Mouse (Mus musculus) midbrain, embryonic 12.5 days (tissue): Measurements from ENCODE around the gene Rgcc. TPM values are rescaled to one million over a fixed set of nuclear protein-coding genes. Genes with fewer than 3 reads are reported as not detected.

Source experiments
- ATAC-seq: fragments of 200-750 bp; cut with Nextera tagmentation; 2 replicates; pipeline ENCODE4 v1.8.0; 2017; ENCODE audit warnings: low read depth, moderate TSS enrichment, moderate library complexity; ENCODE audit not compliant: low FRiP score
- H3K27ac ChIP-seq: fragments of 300-500 bp; sonication (generic); replicated peaks from 2 replicates; pipeline ENCODE4 v1.5.1; 2016; ENCODE audit warnings: mild to moderate bottlenecking
- H3K27me3 ChIP-seq: fragments of 300-500 bp; sonication (generic); 2 replicates; pipeline ENCODE4 v1.6.1; 2016; ENCODE audit warnings: mild to moderate bottlenecking
- H3K36me3 ChIP-seq: fragments of 300-500 bp; sonication (generic); 2 replicates; pipeline ENCODE4 v1.6.1; 2016
- H3K4me1 ChIP-seq: fragments of 300-500 bp; sonication (generic); 2 replicates; pipeline ENCODE4 v1.6.1; 2016
- H3K4me2 ChIP-seq: fragments of 300-500 bp; sonication (generic); replicated peaks from 2 replicates; pipeline ENCODE4 v1.6.1; 2016; ENCODE audit warnings: mild to moderate bottlenecking, moderate library complexity
- H3K4me3 ChIP-seq: fragments of 300-500 bp; sonication (generic); 2 replicates; pipeline ENCODE4 v1.5.1; 2016; ENCODE audit warnings: mild to moderate bottlenecking
- H3K9ac ChIP-seq: fragments of 300-500 bp; sonication (generic); replicated peaks from 2 replicates; pipeline ENCODE4 v1.6.1; 2016; ENCODE audit warnings: mild to moderate bottlenecking, moderate library complexity
- H3K9me3 ChIP-seq: fragments of 300-500 bp; sonication (generic); 2 replicates; pipeline ENCODE4 v1.6.1; 2016; ENCODE audit warnings: mild to moderate bottlenecking
- WGBS: fragments of 180-500 bp; shearing (Covaris S2); methylation state at CpG from one replicate; pipeline ENCODE4 v1.1.7; 2016; 5-methylcytosine and 5-hydroxymethylcytosine counted together
- polyA plus RNA-seq: library from polyadenylated mRNA; unstranded; fragments of >200 nt; fragmentation: Nextera tagmentation; extraction: Ambion mirVana; gene quantifications from 2 replicates; pipeline ENCODE4 v1.2.1, GENCODE M21; 2016

Rgcc gene
- polyA plus RNA-seq, 1 experiment from 2014 or later: 17.2 TPM

- Histone ChIP-seq H3K9me3 (no peaks in the 10 kb centered on the region), H3K27me3 (peaks cover 16% of the 10 kb centered on the region), H3K4me1 (peaks cover 19% of the 10 kb centered on the region), H3K9ac (no peak overlapping the region), H3K4me3 (no peak overlapping the region), H3K36me3 (no peaks in the 10 kb centered on the region), H3K27ac (no peak overlapping the region), H3K4me2 (no peak overlapping the region)
- no peak for ATAC-seq
- WGBS: 93% methylated on average over 7 of the region's 7 CpGs
These were observed 14.1 kb downstream of the Rgcc start for GRCm38 (mm10) chr14:79287251-79287863.

- H3K36me3 ChIP-seq: no peaks in the 10 kb centered on the region
- no peak overlapping the region for H3K4me3 ChIP-seq
- peaks cover 12% of the 10 kb centered on the region for H3K27me3 ChIP-seq
- H3K27ac ChIP-seq: no peak overlapping the region
- no peaks in the 10 kb centered on the region for H3K9me3 ChIP-seq
- H3K4me2 ChIP-seq: no peak overlapping the region
- H3K9ac ChIP-seq: no peak overlapping the region
- ATAC-seq: no peak
- WGBS: 97% methylated on average over 5 of the region's 5 CpGs
- peaks cover 11% of the 10 kb centered on the region for H3K4me1 ChIP-seq
These were observed 15.9 kb downstream of the Rgcc start for GRCm38 (mm10) chr14:79285549-79285948.

DNA sequence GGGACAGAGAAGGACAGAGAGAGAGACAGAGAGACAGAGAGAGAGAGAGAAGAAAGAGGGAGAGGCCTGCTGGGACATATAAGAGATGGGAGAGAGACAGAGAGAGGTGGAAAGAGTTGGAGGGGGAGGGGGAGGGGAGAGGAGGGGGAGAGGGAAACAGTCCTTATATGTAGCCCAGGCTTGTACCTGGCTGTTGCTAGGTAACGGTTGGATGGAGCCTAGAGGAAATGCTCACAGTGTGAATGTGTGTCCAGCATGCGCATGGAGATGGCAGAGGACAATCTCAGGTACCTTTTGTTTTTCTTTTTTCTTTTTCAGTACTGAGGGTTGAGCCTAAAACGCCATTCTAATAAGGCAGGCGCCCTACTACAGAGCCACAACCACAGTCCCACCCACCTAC lies 16.8 kb downstream of the Rgcc start:
- ATAC-seq: no peak
- Histone ChIP-seq H3K9me3 (no peaks in the 10 kb centered on the region), H3K4me2 (no peak overlapping the region), H3K4me1 (peaks cover 2% of the 10 kb centered on the region; the same call in 1 of the 2 replicates), H3K9ac (no peak overlapping the region), H3K36me3 (no peaks in the 10 kb centered on the region), H3K27ac (no peak overlapping the region), H3K4me3 (no peak overlapping the region), H3K27me3 (peaks cover 2% of the 10 kb centered on the region; the same call in 1 of the 2 replicates)
- 84% methylated on average over 4 of the region's 4 CpGs for WGBS

DNA sequence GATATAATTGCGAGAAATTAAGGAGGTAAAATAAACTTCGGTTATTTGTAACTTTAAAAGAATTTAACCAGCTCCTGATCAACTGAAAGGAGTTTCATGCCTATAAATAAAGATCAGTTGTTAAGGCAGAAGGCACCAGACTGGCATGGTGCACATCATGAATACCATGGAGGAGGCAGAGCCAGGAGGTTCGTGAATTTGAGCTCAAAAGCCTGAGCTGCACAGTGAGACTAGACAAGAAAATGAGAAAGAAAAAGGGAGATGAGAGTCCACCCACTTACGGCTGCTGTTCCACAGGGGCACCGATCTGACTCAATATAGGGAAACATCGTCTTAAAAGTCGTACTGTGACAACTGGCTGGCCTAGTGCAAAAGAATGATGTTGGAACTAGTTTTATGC lies 17.5 kb downstream of the Rgcc start:
- whole genome bisulfite sequencing: 93% methylated on average over 7 of the region's 7 CpGs

GRCm38 (mm10) chr14:79281894-79282553 lies 19.4 kb downstream of the Rgcc start:
- Histone ChIP-seq H3K4me1 (0 out of 2 replicates have a peak, but pooled peaks cover 8% of the 10 kb centered on the region), H3K36me3 (no peaks in the 10 kb centered on the region), H3K27me3 (no peaks in the 10 kb centered on the region), H3K9me3 (no peaks in the 10 kb centered on the region), H3K9ac (no peak overlapping the region), H3K27ac (no peak overlapping the region), H3K4me3 (no peak overlapping the region), H3K4me2 (no peak overlapping the region)
- whole genome bisulfite sequencing: 86% methylated on average over 9 of the region's 9 CpGs
- no peak for ATAC-seq

More for the DNA sequence above, 17.5 kb downstream of the Rgcc start:
- H3K4me2 ChIP-seq: no peak overlapping the region
- H3K27me3 ChIP-seq: no peaks in the 10 kb centered on the region
- H3K27ac ChIP-seq: no peak overlapping the region
- no peak overlapping the region for H3K9ac ChIP-seq
- H3K9me3 ChIP-seq: no peaks in the 10 kb centered on the region
- no peaks in the 10 kb centered on the region for H3K36me3 ChIP-seq
- no peaks in the 10 kb centered on the region for H3K4me1 ChIP-seq
- H3K4me3 ChIP-seq: no peak overlapping the region
- ATAC-seq: no peak

GRCm38 (mm10) chr14:79280456-79280855 lies 21.0 kb downstream of the Rgcc start:
- Histone ChIP-seq H3K36me3 (no peaks in the 10 kb centered on the region), H3K4me2 (no peak overlapping the region), H3K4me1 (peaks cover 14% of the 10 kb centered on the region), H3K27ac (no peak overlapping the region), H3K9ac (no peak overlapping the region), H3K27me3 (no peaks in the 10 kb centered on the region), H3K9me3 (no peaks in the 10 kb centered on the region), H3K4me3 (no peak overlapping the region)
- 86% methylated on average over 9 of the region's 9 CpGs for WGBS
- ATAC-seq: no peak

GRCm38 (mm10) chr14:79279494-79279893 lies 22.0 kb downstream of the Rgcc start:
- no peak overlapping the region for H3K4me2 ChIP-seq
- H3K4me3 ChIP-seq: no peak overlapping the region
- no peaks in the 10 kb centered on the region for H3K9me3 ChIP-seq
- 88% methylated on average over 1 of the region's 1 CpGs for WGBS
- no peaks in the 10 kb centered on the region for H3K36me3 ChIP-seq
- ATAC-seq: no peak
- H3K9ac ChIP-seq: no peak overlapping the region
- peaks cover 16% of the 10 kb centered on the region for H3K4me1 ChIP-seq
- H3K27ac ChIP-seq: no peak overlapping the region
- H3K27me3 ChIP-seq: no peaks in the 10 kb centered on the region

DNA sequence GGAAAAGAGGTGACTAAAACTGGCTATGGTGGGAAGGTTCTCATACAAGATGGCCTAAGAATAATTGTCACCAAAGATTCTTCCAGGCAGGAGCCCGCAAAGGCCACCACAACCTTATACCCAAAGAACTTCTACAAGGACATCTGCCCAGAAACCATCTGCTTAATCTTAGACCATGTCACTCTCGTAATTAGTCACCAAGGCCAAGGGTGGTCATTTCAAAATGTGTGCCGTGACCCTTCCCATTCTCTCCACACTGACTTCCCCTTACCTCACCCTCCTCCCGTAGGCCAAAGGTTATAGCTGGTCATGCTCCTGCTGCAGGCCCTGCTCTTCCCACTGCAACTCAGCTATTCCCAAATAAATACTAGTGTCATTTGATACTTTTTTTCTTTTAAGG lies 22.5 kb downstream of the Rgcc start:
- Histone ChIP-seq H3K9ac (no peak overlapping the region), H3K9me3 (no peaks in the 10 kb centered on the region), H3K36me3 (no peaks in the 10 kb centered on the region), H3K4me2 (no peak overlapping the region), H3K4me1 (peaks cover 19% of the 10 kb centered on the region), H3K27ac (no peak overlapping the region), H3K27me3 (no peaks in the 10 kb centered on the region), H3K4me3 (no peak overlapping the region)
- WGBS: 85% methylated on average over 4 of the region's 4 CpGs
- ATAC-seq: no peak

DNA sequence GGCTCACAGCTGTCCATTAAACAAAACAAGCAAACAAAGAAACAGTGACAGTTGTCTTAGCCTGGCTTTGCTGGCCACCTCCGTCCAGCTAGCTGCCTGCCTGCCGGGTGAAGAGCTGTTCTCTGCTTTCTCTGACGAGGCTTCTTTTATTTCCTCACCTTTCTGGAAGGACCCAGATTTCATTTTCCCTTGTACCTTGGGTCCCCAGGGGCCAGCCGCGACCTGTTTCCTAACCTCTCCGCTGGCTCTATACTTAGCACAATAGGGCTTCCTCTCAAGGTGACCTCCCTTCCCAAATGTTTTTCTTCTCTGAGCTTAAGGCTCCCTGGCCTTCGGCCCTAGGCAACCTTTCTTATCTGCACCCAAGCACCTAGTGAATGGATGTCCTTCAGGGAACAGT lies 23.5 kb downstream of the Rgcc start:
- Histone ChIP-seq H3K4me3 (no peak overlapping the region), H3K4me1 (peaks cover 25% of the 10 kb centered on the region), H3K4me2 (no peak overlapping the region), H3K27me3 (no peaks in the 10 kb centered on the region), H3K9me3 (no peaks in the 10 kb centered on the region), H3K9ac (no peak overlapping the region), H3K36me3 (no peaks in the 10 kb centered on the region), H3K27ac (no peak overlapping the region)
- 32% methylated on average over 7 of the region's 7 CpGs for WGBS
- ATAC-seq: no peak

- Histone ChIP-seq H3K9me3 (no peaks in the 10 kb centered on the region), H3K9ac (no peak overlapping the region), H3K36me3 (no peaks in the 10 kb centered on the region), H3K4me1 (peaks cover 25% of the 10 kb centered on the region), H3K27me3 (no peaks in the 10 kb centered on the region), H3K27ac (no peak overlapping the region), H3K4me3 (no peak overlapping the region), H3K4me2 (no peak overlapping the region)
- no peak for ATAC-seq
- WGBS: 85% methylated on average over 8 of the region's 8 CpGs
These were observed 25.5 kb downstream of the Rgcc start for GRCm38 (mm10) chr14:79275870-79276395.

DNA sequence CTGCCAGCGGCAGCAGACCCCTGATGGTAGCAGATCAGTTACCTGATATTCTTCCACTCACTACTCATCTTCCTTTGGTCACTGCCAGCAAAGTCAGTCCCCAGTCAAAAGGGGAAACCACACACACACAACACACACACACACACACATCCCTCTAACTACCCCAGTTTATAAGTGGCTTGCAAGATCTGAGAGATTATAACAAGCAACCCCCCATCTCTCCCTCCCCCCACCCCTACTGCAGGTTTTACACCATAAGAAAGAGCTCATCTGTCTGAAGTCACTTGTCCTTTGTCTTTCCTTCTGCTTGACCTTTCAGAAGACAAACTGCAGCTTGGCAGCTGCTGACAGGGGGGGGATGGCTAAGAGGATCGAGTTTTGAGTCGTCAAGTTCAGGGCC lies 26.0 kb downstream of the Rgcc start:
- H3K9me3 ChIP-seq: no peaks in the 10 kb centered on the region
- no peak for ATAC-seq
- WGBS: 51% methylated on average over 3 of the region's 3 CpGs
- H3K4me3 ChIP-seq: no peak overlapping the region
- H3K9ac ChIP-seq: no peak overlapping the region
- no peaks in the 10 kb centered on the region for H3K27me3 ChIP-seq
- peaks cover 25% of the 10 kb centered on the region for H3K4me1 ChIP-seq
- no peak overlapping the region for H3K27ac ChIP-seq
- no peaks in the 10 kb centered on the region for H3K36me3 ChIP-seq
- H3K4me2 ChIP-seq: no peak overlapping the region

DNA sequence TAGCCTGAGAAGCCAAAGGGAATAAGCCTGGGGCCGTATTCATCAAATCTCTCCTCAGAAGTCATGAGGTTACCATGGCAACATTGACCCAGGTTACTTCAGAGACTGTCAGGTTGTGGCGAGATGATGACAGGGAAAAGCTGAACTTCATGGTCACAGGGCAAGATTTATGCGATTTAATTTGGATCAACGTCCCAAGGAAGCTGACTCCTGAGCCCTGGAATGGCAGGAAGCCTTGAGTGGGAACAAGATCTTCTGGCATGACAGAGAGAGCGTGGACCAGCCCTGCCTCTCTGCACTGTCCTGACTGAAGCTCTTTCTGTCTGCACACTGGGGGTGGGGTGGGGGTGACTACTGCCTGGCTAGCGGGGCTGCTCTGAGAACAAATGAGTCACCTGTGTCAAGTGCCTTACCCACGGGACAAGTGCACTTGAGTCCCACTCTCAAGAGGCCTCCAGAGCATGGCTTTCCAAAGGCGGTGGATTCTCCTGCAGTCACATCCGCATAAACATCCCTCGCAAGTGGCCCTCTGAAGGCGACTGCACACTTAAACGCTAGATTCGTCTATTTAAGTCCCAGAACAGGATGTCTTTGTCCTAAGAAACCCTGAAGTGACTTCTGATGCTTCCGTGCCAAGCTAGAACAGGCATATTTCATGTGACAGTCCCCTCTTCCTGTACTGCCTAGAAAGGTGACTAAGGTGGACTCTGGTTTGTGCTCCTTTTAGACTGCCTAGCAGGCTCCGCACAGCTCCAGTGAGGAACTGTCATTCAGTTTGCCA lies 27.6 kb downstream of the Rgcc start:
- no peak overlapping the region for H3K9ac ChIP-seq
- no peaks in the 10 kb centered on the region for H3K9me3 ChIP-seq
- peak overlapping the region; percentile 47 for H3K27ac ChIP-seq
- ATAC-seq: peak; percentile 60
- no peaks in the 10 kb centered on the region for H3K27me3 ChIP-seq
- H3K4me3 ChIP-seq: no peak overlapping the region
- H3K4me1 ChIP-seq: peaks cover 25% of the 10 kb centered on the region
- H3K36me3 ChIP-seq: no peaks in the 10 kb centered on the region
- H3K4me2 ChIP-seq: no peak overlapping the region
- 59% methylated on average over 15 of the region's 15 CpGs for WGBS
